Mouse (Mus musculus): ENCODE data around the gene Olfr473. TPM values are rescaled to one million over a fixed set of nuclear protein-coding genes. Genes with fewer than 3 reads are reported as not detected.
"Not testable (repeated sequence)": the region's sequence is repeated elsewhere in the genome, so short reads cannot be mapped to it uniquely, and the experiment has no call there.

Gene Olfr473
- not detected for total RNA-seq (2021)

- intact Hi-C loops (cut with DNase I) = no loop called here
- DNase-seq (ENCODE audit: low spot score) = no peak
These were observed at the start of gene Olfr473 for GRCm38 (mm10) chr7:107930146-107930545. Olfr473 (plus strand) TSS chr7:107930446.

GRCm38 (mm10) chr7:107897602-107898001 lies 32.6 kb upstream of the Olfr473 start, which contains the start of gene Olfr472:
Olfr472 (plus strand) TSS chr7:107897902.
- DNase-seq (ENCODE audit: low spot score) = no peak

GRCm38 (mm10) chr7:107952539-107952938 lies 22.3 kb downstream of the Olfr473 start:
- intact Hi-C loops (cut with DNase I); DNase-seq (ENCODE audit: low spot score): not testable (repeated sequence)

More at GRCm38 (mm10) chr7:107897602-107898001, 32.6 kb upstream of the Olfr473 start, which contains the start of gene Olfr472:
- intact Hi-C loops (cut with DNase I) = no loop called here

- intact Hi-C loops (cut with DNase I) = no loop called here
- no peak for DNase-seq (ENCODE audit: low spot score)
These were observed 24.1 kb downstream of the Olfr473 start, which contains the start of gene Olfr474 for GRCm38 (mm10) chr7:107954343-107954742. Olfr474 (plus strand) TSS chr7:107954643.

- no peak for DNase-seq (ENCODE audit: low spot score)
- intact Hi-C loops (cut with DNase I) = no loop called here
These were observed 34.3 kb downstream of the Olfr473 start, which contains the start of gene Olfr476 for GRCm38 (mm10) chr7:107964503-107964902. Olfr476 (plus strand) TSS chr7:107964803.

Other genes starting within 250 kb of the Olfr473 start
- not detected for gene Cyb5r2, start 172.4 kb upstream of the Olfr473 start, total RNA-seq (2021)
- gene Ovch2, start 129.2 kb upstream of the Olfr473 start, total RNA-seq (2021) = not detected
- gene Olfr467, start 118.2 kb upstream of the Olfr473 start, total RNA-seq (2021) = not detected
- gene Olfr469, start 104.9 kb upstream of the Olfr473 start, total RNA-seq (2021) = not detected
- not detected for gene Olfr470, start 83.0 kb upstream of the Olfr473 start, total RNA-seq (2021)
- gene Olfr472, start 32.5 kb upstream of the Olfr473 start, total RNA-seq (2021) = not detected
- gene Olfr474, start 24.2 kb downstream of the Olfr473 start, total RNA-seq (2021) = not detected
- gene Olfr476, start 34.4 kb downstream of the Olfr473 start, total RNA-seq (2021) = not detected
- not detected for gene Olfr477, start 56.2 kb downstream of the Olfr473 start, total RNA-seq (2021)
- gene Olfr478, start 103.5 kb downstream of the Olfr473 start, total RNA-seq (2021) = not detected
- not detected for gene Olfr479, start 120.2 kb downstream of the Olfr473 start, total RNA-seq (2021)
- not detected for gene Olfr480, start 136.9 kb downstream of the Olfr473 start, total RNA-seq (2021)
- not detected for gene Olfr481, start 149.4 kb downstream of the Olfr473 start, total RNA-seq (2021)
- under 1 TPM; 0.59 to 0.94 TPM for gene Olfr482, start 167.1 kb downstream of the Olfr473 start, total RNA-seq (2021)
- gene Olfr483, start 170.4 kb downstream of the Olfr473 start, total RNA-seq (2021) = not detected
- gene Olfr484, start 197.0 kb downstream of the Olfr473 start, total RNA-seq (2021) = not detected
- gene Olfr485, start 229.4 kb downstream of the Olfr473 start, total RNA-seq (2021) = not detected
- not detected for gene Olfr486, start 242.3 kb downstream of the Olfr473 start, total RNA-seq (2021)